Mouse (Mus musculus): ENCODE results near the gene Casq2. TPM values are rescaled to one million over a fixed set of nuclear protein-coding genes. Genes with fewer than 3 reads are reported as not detected.

The Casq2 gene
- polyA plus RNA-seq, 1 experiment from 2014 or later = 44.6 TPM

GRCm38 (mm10) chr3:102062671-102063010 is 23.6 kb upstream of the Casq2 start:
- Histone ChIP-seq H3K27ac (no peak overlapping the region), H3K36me3 (no peaks in the 10 kb centered on the region), H3K27me3 (no peaks in the 10 kb centered on the region), H3K4me2 (no peak overlapping the region), H3K9me3 (no peaks in the 10 kb centered on the region; the same call in 1 of the 2 replicates), H3K4me1 (peaks cover 7% of the 10 kb centered on the region), H3K4me3 (no peak overlapping the region), H3K9ac (no peak overlapping the region)
- ATAC-seq (ENCODE audit: insufficient number of reproducible peaks, low FRiP score, low TSS enrichment, low read depth) = 0 out of 2 replicates have a peak, but pooled peaks have one; percentile 19
- WGBS = 30% methylated on average over 8 of the region's 8 CpGs

GRCm38 (mm10) chr3:102063273-102064120 is 22.7 kb upstream of the Casq2 start:
- no peak overlapping the region for H3K4me3 ChIP-seq
- H3K36me3 ChIP-seq = no peaks in the 10 kb centered on the region
- H3K9ac ChIP-seq = no peak overlapping the region
- H3K27me3 ChIP-seq = no peaks in the 10 kb centered on the region
- no peak for ATAC-seq (ENCODE audit: insufficient number of reproducible peaks, low FRiP score, low TSS enrichment, low read depth)
- peaks cover 7% of the 10 kb centered on the region for H3K4me1 ChIP-seq
- H3K27ac ChIP-seq = no peak overlapping the region
- no peak overlapping the region for H3K4me2 ChIP-seq
- H3K9me3 ChIP-seq = no peaks in the 10 kb centered on the region; the same call in 1 of the 2 replicates
- WGBS = 60% methylated on average over 10 of the region's 10 CpGs

- WGBS = 78% methylated on average over 6 of the region's 6 CpGs
- ATAC-seq (ENCODE audit: insufficient number of reproducible peaks, low FRiP score, low TSS enrichment, low read depth) = no peak
These were observed 21.6 kb upstream of the Casq2 start for GRCm38 (mm10) chr3:102064566-102064965.

GRCm38 (mm10) chr3:102067306-102067705 is 18.9 kb upstream of the Casq2 start:
- 76% methylated on average over 1 of the region's 1 CpGs for WGBS
- Histone ChIP-seq H3K36me3 (no peaks in the 10 kb centered on the region), H3K9me3 (no peaks in the 10 kb centered on the region; the same call in 1 of the 2 replicates), H3K4me2 (no peak overlapping the region), H3K27me3 (no peaks in the 10 kb centered on the region), H3K4me3 (no peak overlapping the region), H3K4me1 (peaks cover 7% of the 10 kb centered on the region), H3K27ac (no peak overlapping the region), H3K9ac (no peak overlapping the region)
- ATAC-seq (ENCODE audit: insufficient number of reproducible peaks, low FRiP score, low TSS enrichment, low read depth) = no peak

More at GRCm38 (mm10) chr3:102064566-102064965, 21.6 kb upstream of the Casq2 start:
- no peak overlapping the region for H3K4me3 ChIP-seq
- H3K27ac ChIP-seq = no peak overlapping the region
- peaks cover 7% of the 10 kb centered on the region for H3K4me1 ChIP-seq
- H3K9me3 ChIP-seq = no peaks in the 10 kb centered on the region; the same call in 1 of the 2 replicates
- no peaks in the 10 kb centered on the region for H3K36me3 ChIP-seq
- H3K27me3 ChIP-seq = no peaks in the 10 kb centered on the region
- no peak overlapping the region for H3K4me2 ChIP-seq
- H3K9ac ChIP-seq = no peak overlapping the region

- no peaks in the 10 kb centered on the region for H3K36me3 ChIP-seq
- H3K4me1 ChIP-seq = peaks cover 1% of the 10 kb centered on the region
- ATAC-seq (ENCODE audit: insufficient number of reproducible peaks, low FRiP score, low TSS enrichment, low read depth) = no peak
- no peak overlapping the region for H3K9ac ChIP-seq
- H3K9me3 ChIP-seq = no peaks in the 10 kb centered on the region; the same call in 1 of the 2 replicates
- H3K27me3 ChIP-seq = no peaks in the 10 kb centered on the region
- WGBS = 94% methylated on average over 2 of the region's 2 CpGs
- no peak overlapping the region for H3K4me3 ChIP-seq
- H3K4me2 ChIP-seq = no peak overlapping the region
- no peak overlapping the region for H3K27ac ChIP-seq
These were observed 18.4 kb upstream of the Casq2 start for GRCm38 (mm10) chr3:102067861-102068260.

- H3K27me3 ChIP-seq = no peaks in the 10 kb centered on the region
- 70% methylated on average over 4 of the region's 4 CpGs for WGBS
- no peak overlapping the region for H3K9ac ChIP-seq
- H3K4me1 ChIP-seq = no peaks in the 10 kb centered on the region
- no peaks in the 10 kb centered on the region for H3K36me3 ChIP-seq
- H3K27ac ChIP-seq = no peak overlapping the region
- no peak for ATAC-seq (ENCODE audit: insufficient number of reproducible peaks, low FRiP score, low TSS enrichment, low read depth)
- H3K9me3 ChIP-seq = no peaks in the 10 kb centered on the region; the same call in 1 of the 2 replicates
- no peak overlapping the region for H3K4me3 ChIP-seq
- H3K4me2 ChIP-seq = no peak overlapping the region
These were observed 17.0 kb upstream of the Casq2 start for GRCm38 (mm10) chr3:102069260-102069659.

- Histone ChIP-seq H3K4me1 (no peaks in the 10 kb centered on the region), H3K9ac (no peak overlapping the region), H3K27ac (no peak overlapping the region), H3K27me3 (no peaks in the 10 kb centered on the region), H3K4me2 (no peak overlapping the region), H3K4me3 (no peak overlapping the region), H3K36me3 (no peaks in the 10 kb centered on the region), H3K9me3 (no peaks in the 10 kb centered on the region; the same call in 1 of the 2 replicates)
- WGBS = 76% methylated on average over 5 of the region's 5 CpGs
- ATAC-seq (ENCODE audit: insufficient number of reproducible peaks, low FRiP score, low TSS enrichment, low read depth) = no peak
These were observed 16.5 kb upstream of the Casq2 start for GRCm38 (mm10) chr3:102069686-102070085.

- Histone ChIP-seq H3K27me3 (no peaks in the 10 kb centered on the region), H3K36me3 (no peaks in the 10 kb centered on the region), H3K9ac (no peak overlapping the region), H3K27ac (no peak overlapping the region), H3K4me2 (no peak overlapping the region), H3K9me3 (no peaks in the 10 kb centered on the region; the same call in 1 of the 2 replicates), H3K4me1 (no peaks in the 10 kb centered on the region), H3K4me3 (no peak overlapping the region)
- 86% methylated on average over 7 of the region's 7 CpGs for WGBS
- no peak for ATAC-seq (ENCODE audit: insufficient number of reproducible peaks, low FRiP score, low TSS enrichment, low read depth)
These were observed 15.9 kb upstream of the Casq2 start for GRCm38 (mm10) chr3:102070360-102070759.

GRCm38 (mm10) chr3:102071016-102071415 is 15.2 kb upstream of the Casq2 start:
- Histone ChIP-seq H3K9ac (no peak overlapping the region), H3K4me1 (no peaks in the 10 kb centered on the region), H3K27ac (no peak overlapping the region), H3K4me2 (no peak overlapping the region), H3K27me3 (no peaks in the 10 kb centered on the region), H3K36me3 (no peaks in the 10 kb centered on the region), H3K9me3 (no peaks in the 10 kb centered on the region; the same call in 1 of the 2 replicates), H3K4me3 (no peak overlapping the region)
- no peak for ATAC-seq (ENCODE audit: insufficient number of reproducible peaks, low FRiP score, low TSS enrichment, low read depth)
- WGBS = 90% methylated on average over 3 of the region's 3 CpGs

GRCm38 (mm10) chr3:102079413-102079812 is 6.8 kb upstream of the Casq2 start:
- Histone ChIP-seq H3K27me3 (0 out of 2 replicates have a peak, but pooled peaks cover 3% of the 10 kb centered on the region), H3K27ac (no peak overlapping the region), H3K9ac (no peak overlapping the region), H3K4me3 (no peak overlapping the region), H3K4me2 (no peak overlapping the region), H3K36me3 (no peaks in the 10 kb centered on the region), H3K4me1 (0 out of 2 replicates have a peak, but pooled peaks cover 5% of the 10 kb centered on the region), H3K9me3 (no peaks in the 10 kb centered on the region)
- no peak for ATAC-seq (ENCODE audit: insufficient number of reproducible peaks, low FRiP score, low TSS enrichment, low read depth)
- 86% methylated on average over 2 of the region's 2 CpGs for WGBS

- Histone ChIP-seq H3K27ac (no peak overlapping the region), H3K9ac (no peak overlapping the region)
- WGBS = 9% methylated on average over 3 of the region's 3 CpGs
These were observed 4.4 kb upstream of the Casq2 start for GRCm38 (mm10) chr3:102081862-102082261.

GRCm38 (mm10) chr3:102083589-102084230 is 2.5 kb upstream of the Casq2 start:
- Histone ChIP-seq H3K27me3 (peaks cover 7% of the 10 kb centered on the region; the same call in 1 of the 2 replicates), H3K4me3 (no peak overlapping the region), H3K9ac (no peak overlapping the region), H3K27ac (no peak overlapping the region), H3K4me2 (no peak overlapping the region), H3K36me3 (no peaks in the 10 kb centered on the region), H3K4me1 (0 out of 2 replicates have a peak, but pooled peaks cover 5% of the 10 kb centered on the region), H3K9me3 (no peaks in the 10 kb centered on the region)
- ATAC-seq (ENCODE audit: insufficient number of reproducible peaks, low FRiP score, low TSS enrichment, low read depth) = no peak
- WGBS = 36% methylated on average over 13 of the region's 13 CpGs

More at GRCm38 (mm10) chr3:102081862-102082261, 4.4 kb upstream of the Casq2 start:
- Histone ChIP-seq H3K4me1 (0 out of 2 replicates have a peak, but pooled peaks cover 5% of the 10 kb centered on the region), H3K27me3 (peaks cover 7% of the 10 kb centered on the region; the same call in 1 of the 2 replicates), H3K4me3 (no peak overlapping the region), H3K36me3 (no peaks in the 10 kb centered on the region), H3K9me3 (no peaks in the 10 kb centered on the region), H3K4me2 (no peak overlapping the region)
- peak; percentile 70; the same call in 1 of the 2 replicates for ATAC-seq (ENCODE audit: insufficient number of reproducible peaks, low FRiP score, low TSS enrichment, low read depth)

Measured in limb, embryonic 15.5 days (tissue).